Mouse (Mus musculus): ENCODE data around the gene Serpina11. TPM values are rescaled to one million over a fixed set of nuclear protein-coding genes. Genes with fewer than 3 reads are reported as not detected.

Gene Serpina11
- not detected for polyA plus RNA-seq (2014; fragmentation: Illumina TruSeq; extraction: RNeasy Lipid Tissue Mini Kit (QIAGEN cat#74804))

DNA sequence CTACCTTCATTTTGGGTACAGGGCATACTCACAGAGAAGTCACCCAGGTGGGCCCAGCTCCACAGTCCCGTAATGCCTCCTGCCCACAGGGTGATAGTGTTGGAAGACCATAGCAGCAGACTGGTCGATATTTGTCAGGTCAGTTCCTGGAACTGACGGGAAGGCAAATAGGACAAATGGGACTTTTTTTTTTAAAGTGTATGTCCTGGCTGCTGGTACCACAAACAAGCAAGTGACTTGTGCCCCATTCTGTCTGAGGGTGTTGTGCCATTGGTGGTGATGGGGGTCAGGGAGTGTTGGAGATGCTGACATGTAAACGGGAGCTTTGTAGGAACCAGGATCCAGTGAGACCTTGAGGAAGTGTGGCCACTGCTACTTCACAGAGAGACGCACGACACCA lies at the start of gene Serpina11:
TSS of gene Serpina11 (minus strand) at position 101 of the 400 bp plus-strand sequence.

DNA sequence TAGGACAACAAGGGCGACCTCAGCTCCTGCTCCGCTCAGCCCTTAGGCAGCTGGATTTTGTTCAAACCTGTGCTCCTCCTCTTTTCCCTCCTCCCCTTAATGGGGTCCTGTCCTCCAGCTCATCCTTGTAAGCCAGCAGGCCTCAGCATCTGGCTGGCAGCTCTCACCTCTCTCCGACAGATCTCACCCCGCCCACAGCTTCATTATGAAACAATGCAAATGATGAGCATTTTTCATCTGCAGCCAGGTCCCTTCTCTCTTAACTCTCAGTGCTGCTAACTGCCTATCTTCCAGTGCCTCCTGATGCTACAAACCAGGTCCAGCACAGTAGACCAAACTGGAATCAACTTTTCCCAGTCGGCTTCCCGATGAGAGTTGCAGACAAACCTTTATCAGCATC lies 23.9 kb upstream of the Serpina11 start, which contains the start of gene Serpina9:
TSS of gene Serpina9 (minus strand) at position 136 of the 400 bp plus-strand sequence.

DNA sequence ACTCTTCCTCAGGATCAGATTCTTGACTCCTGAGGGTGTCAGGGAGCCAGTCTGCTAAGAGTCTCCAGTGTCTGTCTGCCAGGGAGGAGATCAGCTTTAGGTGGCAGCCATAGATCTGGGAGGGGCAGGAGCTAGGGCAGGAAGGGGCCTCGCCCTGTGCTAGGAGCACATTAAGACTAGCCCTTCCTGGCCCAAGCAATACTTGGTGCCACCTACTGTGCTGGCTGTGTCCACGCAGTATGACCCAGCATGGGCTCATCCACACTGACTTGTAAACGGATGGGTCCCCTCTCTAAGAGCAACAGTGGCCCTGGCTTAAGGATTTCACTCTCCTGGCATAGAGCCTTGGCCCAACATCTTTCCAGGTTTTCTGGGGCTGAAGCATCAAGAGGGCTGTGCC lies 31.0 kb downstream of the Serpina11 start, which contains the start of gene Serpina1e:
TSS of gene Serpina1e (minus strand) at position 178 of the 400 bp plus-strand sequence.

Other genes with a start within 250 kb of the Serpina11 start
- gene Serpina1d, start 216.4 kb downstream of the Serpina11 start, polyA plus RNA-seq (2014; fragmentation: Illumina TruSeq; extraction: RNeasy Lipid Tissue Mini Kit (QIAGEN cat#74804)): not detected
- gene Serpina1b, start 159.6 kb downstream of the Serpina11 start, polyA plus RNA-seq (2014; fragmentation: Illumina TruSeq; extraction: RNeasy Lipid Tissue Mini Kit (QIAGEN cat#74804)): not detected
- not detected for gene Serpina1a, start 126.4 kb downstream of the Serpina11 start, polyA plus RNA-seq (2014; fragmentation: Illumina TruSeq; extraction: RNeasy Lipid Tissue Mini Kit (QIAGEN cat#74804))
- gene Serpina1c, start 85.1 kb downstream of the Serpina11 start, polyA plus RNA-seq (2014; fragmentation: Illumina TruSeq; extraction: RNeasy Lipid Tissue Mini Kit (QIAGEN cat#74804)): not detected
- 20.9 TPM for gene Serpina1e, start 31.0 kb downstream of the Serpina11 start, polyA plus RNA-seq (2014; fragmentation: Illumina TruSeq; extraction: RNeasy Lipid Tissue Mini Kit (QIAGEN cat#74804))
- gene Serpina9, start 23.8 kb upstream of the Serpina11 start, polyA plus RNA-seq (2014; fragmentation: Illumina TruSeq; extraction: RNeasy Lipid Tissue Mini Kit (QIAGEN cat#74804)): 0.40 TPM
- gene Serpina12, start 54.5 kb upstream of the Serpina11 start, polyA plus RNA-seq (2014; fragmentation: Illumina TruSeq; extraction: RNeasy Lipid Tissue Mini Kit (QIAGEN cat#74804)): not detected
- gene Serpina5, start 111.2 kb upstream of the Serpina11 start, polyA plus RNA-seq (2014; fragmentation: Illumina TruSeq; extraction: RNeasy Lipid Tissue Mini Kit (QIAGEN cat#74804)): 138 TPM
- gene Serpina3a, start 122.8 kb upstream of the Serpina11 start, polyA plus RNA-seq (2014; fragmentation: Illumina TruSeq; extraction: RNeasy Lipid Tissue Mini Kit (QIAGEN cat#74804)): 2.9 TPM
- gene Serpina3b, start 138.0 kb upstream of the Serpina11 start, polyA plus RNA-seq (2014; fragmentation: Illumina TruSeq; extraction: RNeasy Lipid Tissue Mini Kit (QIAGEN cat#74804)): not detected
- gene Serpina3c, start 163.9 kb upstream of the Serpina11 start, polyA plus RNA-seq (2014; fragmentation: Illumina TruSeq; extraction: RNeasy Lipid Tissue Mini Kit (QIAGEN cat#74804)): 40.5 TPM
- gene Serpina3f, start 224.6 kb upstream of the Serpina11 start, polyA plus RNA-seq (2014; fragmentation: Illumina TruSeq; extraction: RNeasy Lipid Tissue Mini Kit (QIAGEN cat#74804)): 0.46 TPM
- gene Serpina3g, start 246.3 kb upstream of the Serpina11 start, polyA plus RNA-seq (2014; fragmentation: Illumina TruSeq; extraction: RNeasy Lipid Tissue Mini Kit (QIAGEN cat#74804)): 27.1 TPM